21 mouse cellular contexts compared by ENCODE assay signal in genomic region chrX:19288171-19288570, GRCm38 (mm10).
DNase-seq lines count a peak whose midpoint lies in the region; ATAC-seq lines count a peak whose summit lies in the region.
"Had no signal": no experiment of that assay in that cellular context is flagged by ENCODE, and none has a peak within 500 bp of the region (broad histone marks: within the 10 kb centered on the region; RNA-seq: fewer than 3 reads in every experiment).

No protein-coding gene starts in this region.

- ATAC-seq in kidney, embryonic 15.5 days (replicated peaks; ENCODE audit: low FRiP score) = no peak
- ATAC-seq: forebrain, embryonic 14.5 days; forebrain, embryonic 16.5 days had no signal

- WGBS in kidney, embryonic 15.5 days = 80% methylated on average over 2 of the region's 2 CpGs

- H3K4me3 ChIP-seq in kidney, embryonic 15.5 days (replicated peaks) = no peak overlapping the region
- H3K4me3 ChIP-seq: embryonic facial prominence, embryonic 13.5 days; embryonic facial prominence, embryonic 15.5 days; erythroblast, embryonic 14.5 days; forebrain, embryonic 10.5 days; forebrain, embryonic 12.5 days had no signal

- no peak overlapping the region for H3K4me2 ChIP-seq in kidney, embryonic 15.5 days
- H3K4me2 ChIP-seq: embryonic facial prominence, embryonic 13.5 days; embryonic facial prominence, embryonic 15.5 days; forebrain, embryonic 12.5 days had no signal

- no peaks in the 10 kb centered on the region for H3K27me3 ChIP-seq in kidney, embryonic 15.5 days
- H3K27me3 ChIP-seq: embryonic facial prominence, embryonic 13.5 days; embryonic facial prominence, embryonic 15.5 days; forebrain, embryonic 12.5 days had no signal

- H3K4me1 ChIP-seq in kidney, embryonic 15.5 days = no peaks in the 10 kb centered on the region
- H3K4me1 ChIP-seq: embryonic facial prominence, embryonic 13.5 days; embryonic facial prominence, embryonic 15.5 days; forebrain, embryonic 10.5 days; forebrain, embryonic 12.5 days had no signal

- H3K9me3 ChIP-seq in kidney, embryonic 15.5 days (replicated peaks) = 0 out of 2 replicates have a peak, but pooled peaks cover 3% of the 10 kb centered on the region
- H3K9me3 ChIP-seq: embryonic facial prominence, embryonic 13.5 days; embryonic facial prominence, embryonic 15.5 days; forebrain, embryonic 10.5 days; forebrain, embryonic 12.5 days had no signal

- H3K36me3 ChIP-seq in kidney, embryonic 15.5 days = no peaks in the 10 kb centered on the region
- H3K36me3 ChIP-seq: embryonic facial prominence, embryonic 13.5 days; embryonic facial prominence, embryonic 15.5 days; forebrain, embryonic 10.5 days; forebrain, embryonic 12.5 days had no signal

- DNase-seq in kidney, adult 8-10 months = peak; percentile 7 to 25
- DNase-seq in kidney, postnatal 36 days = peak; percentile 7 to 12
- no peak for DNase-seq in kidney, adult 11 months
- DNase-seq: adrenal gland, adult 2 months; adrenal gland, postnatal 10 days; adrenal gland, postnatal 25 days; cerebellum, adult 11 months; cerebellum, adult 18-20 months; cerebellum, adult 8-10 months; cerebellum, adult 9-11 months; cerebellum, postnatal 14 days; cerebellum, postnatal 36 days; embryo, embryonic 11 days had no signal

- H3K9ac ChIP-seq in kidney, embryonic 15.5 days = no peak overlapping the region
- H3K9ac ChIP-seq: embryonic facial prominence, embryonic 13.5 days; embryonic facial prominence, embryonic 15.5 days; forebrain, embryonic 12.5 days had no signal

- no peak overlapping the region for H3K27ac ChIP-seq in kidney, embryonic 15.5 days
- H3K27ac ChIP-seq: embryonic facial prominence, embryonic 13.5 days; embryonic facial prominence, embryonic 15.5 days; forebrain, embryonic 10.5 days; forebrain, embryonic 12.5 days had no signal
